12 mouse cellular contexts compared by ENCODE assay signal in the genomic region with DNA sequence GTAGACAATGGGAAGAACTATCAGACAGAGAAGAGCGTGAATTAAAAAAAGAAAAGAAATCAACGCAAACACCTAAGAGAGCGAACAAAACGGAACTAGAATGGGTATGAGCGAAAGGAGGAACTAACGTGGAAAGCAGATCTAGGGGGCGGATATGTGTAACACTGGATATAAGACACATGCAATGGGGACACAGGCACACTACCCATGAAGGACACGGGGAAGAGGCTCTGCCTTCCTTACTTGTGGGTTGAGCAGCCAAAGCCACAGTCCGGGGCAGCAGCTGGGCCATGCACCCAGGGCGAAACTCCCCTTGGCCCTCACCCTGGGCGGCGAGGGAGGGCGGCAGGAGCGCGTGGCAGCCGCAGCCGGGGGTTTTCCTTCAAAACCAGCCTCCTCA.
"Had no signal": no experiment of that assay in that cellular context is flagged by ENCODE, and none has a peak within 500 bp of the region (broad histone marks: within the 10 kb centered on the region; RNA-seq: fewer than 3 reads in every experiment).

No protein-coding gene starts in this region.

- ATAC-seq: intestine, embryonic 15.5 days; liver, embryonic 12.5 days had no signal

- H3K27me3 ChIP-seq: intestine, embryonic 15.5 days; limb, embryonic 15.5 days; liver, embryonic 12.5 days; neural tube, embryonic 12.5 days had no signal

- H3K4me1 ChIP-seq: intestine, embryonic 15.5 days; liver, embryonic 12.5 days; neural tube, embryonic 12.5 days had no signal

- DNase-seq: kidney, adult 8-10 months; kidney, postnatal 25 days; layer of hippocampus, adult 9-11 months; layer of hippocampus, postnatal 36 days; lung, embryonic 14.5 days; lung, postnatal 10 days; lung, postnatal 4 days; thymus, postnatal 36 days had no signal

- H3K9me3 ChIP-seq: intestine, embryonic 15.5 days; limb, embryonic 15.5 days; liver, embryonic 12.5 days; neural tube, embryonic 12.5 days had no signal

- H3K9ac ChIP-seq: intestine, embryonic 15.5 days; limb, embryonic 15.5 days; liver, embryonic 12.5 days; lung, embryonic 14.5 days; neural tube, embryonic 12.5 days had no signal

- H3K27ac ChIP-seq: intestine, embryonic 15.5 days; limb, embryonic 15.5 days; liver, embryonic 12.5 days; neural tube, embryonic 12.5 days had no signal

- H3K4me2 ChIP-seq: intestine, embryonic 15.5 days; limb, embryonic 15.5 days; liver, embryonic 12.5 days; lung, embryonic 14.5 days; neural tube, embryonic 12.5 days had no signal

- H3K36me3 ChIP-seq: intestine, embryonic 15.5 days; liver, embryonic 12.5 days had no signal

- H3K4me3 ChIP-seq: intestine, embryonic 15.5 days; limb, embryonic 15.5 days; liver, embryonic 12.5 days; neural tube, embryonic 12.5 days had no signal
